Mouse (Mus musculus) thymus, postnatal 36 days (tissue): Measurements from ENCODE around the gene 4930590J08Rik.
"Not testable (repeated sequence)": the region's sequence is repeated elsewhere in the genome, so short reads cannot be mapped to it uniquely, and the experiment has no call there.

Experiments used
- DNase-seq, 2 experiments: peaks; one replicate each; pipeline ENCODE4 v3.0.0; 2022; ENCODE audit warnings: mixed read lengths in 2 of 2

The 4930590J08Rik gene

GRCm38 (mm10) chr6:91902509-91902908, at the start of gene 4930590J08Rik:
Gene 4930590J08Rik (plus strand): TSS chr6:91902809.
- DNase-seq = not testable (repeated sequence)

- DNase-seq = no peak
Measured at GRCm38 (mm10) chr6:91858339-91858738, 44.3 kb upstream of the 4930590J08Rik start.

- DNase-seq = no peak
Measured at GRCm38 (mm10) chr6:91862848-91863247, 39.8 kb upstream of the 4930590J08Rik start.

- DNase-seq = peak; percentile 28 to 55
Measured at GRCm38 (mm10) chr6:91864595-91864994, 38.0 kb upstream of the 4930590J08Rik start.

GRCm38 (mm10) chr6:91865601-91866000, 37.0 kb upstream of the 4930590J08Rik start:
- DNase-seq = peak; percentile 7 to 28

- DNase-seq = no peak
Measured at GRCm38 (mm10) chr6:91868091-91868490, 34.5 kb upstream of the 4930590J08Rik start.

- DNase-seq = no peak
Measured at GRCm38 (mm10) chr6:91872781-91873180, 29.8 kb upstream of the 4930590J08Rik start.

GRCm38 (mm10) chr6:91877885-91878651, 24.5 kb upstream of the 4930590J08Rik start, which contains the start of gene Ccdc174:
Gene Ccdc174 (plus strand): TSS chr6:91878053.
- DNase-seq = peak; percentile 85 to 88

- DNase-seq = no peak
Measured at GRCm38 (mm10) chr6:91883859-91884258, 18.8 kb upstream of the 4930590J08Rik start.

GRCm38 (mm10) chr6:91889255-91889906, 13.2 kb upstream of the 4930590J08Rik start:
- DNase-seq = no peak

- DNase-seq = no peak
Measured at GRCm38 (mm10) chr6:91890615-91891014, 12.0 kb upstream of the 4930590J08Rik start.

- DNase-seq = no peak
Measured at GRCm38 (mm10) chr6:91891776-91892175, 10.8 kb upstream of the 4930590J08Rik start.

- no peak for DNase-seq
Measured at GRCm38 (mm10) chr6:91896783-91897182, 5.8 kb upstream of the 4930590J08Rik start.

- peak; percentile 46 to 55 for DNase-seq
Measured at GRCm38 (mm10) chr6:91901505-91901904, 1.1 kb upstream of the 4930590J08Rik start.

GRCm38 (mm10) chr6:91914011-91914410, 11.4 kb downstream of the 4930590J08Rik start:
- no peak for DNase-seq

GRCm38 (mm10) chr6:91917286-91917685, 14.7 kb downstream of the 4930590J08Rik start:
- DNase-seq = no peak

- DNase-seq = no peak
Measured at GRCm38 (mm10) chr6:91917716-91918115, 15.1 kb downstream of the 4930590J08Rik start.

- no peak for DNase-seq
Measured at GRCm38 (mm10) chr6:91931231-91931630, 28.6 kb downstream of the 4930590J08Rik start.

- DNase-seq = no peak
Measured at GRCm38 (mm10) chr6:91938491-91938890, 35.9 kb downstream of the 4930590J08Rik start.

GRCm38 (mm10) chr6:91948426-91948825, 45.8 kb downstream of the 4930590J08Rik start:
- no peak for DNase-seq

GRCm38 (mm10) chr6:91958015-91958414, 55.4 kb downstream of the 4930590J08Rik start:
- DNase-seq = not testable (repeated sequence)

- DNase-seq = no peak
Measured at GRCm38 (mm10) chr6:91960028-91960811, 57.6 kb downstream of the 4930590J08Rik start.

- DNase-seq = no peak
Measured at GRCm38 (mm10) chr6:91963429-91963828, 60.8 kb downstream of the 4930590J08Rik start.
